Mouse (Mus musculus) liver, embryonic 14.5 days (tissue): Measurements from ENCODE around the gene Srgap1.

Experiments
- CTCF ChIP-seq: IDR thresholded peaks from 2 replicates; pipeline ENCODE4 v1.5.1; 2016; ENCODE audit warnings: antibody characterized with exemption, low read depth, control low read depth
- EP300 ChIP-seq: IDR thresholded peaks from 2 replicates; pipeline ENCODE4 v1.6.1; 2016; ENCODE audit warnings: antibody characterized with exemption, low read depth

DNA sequence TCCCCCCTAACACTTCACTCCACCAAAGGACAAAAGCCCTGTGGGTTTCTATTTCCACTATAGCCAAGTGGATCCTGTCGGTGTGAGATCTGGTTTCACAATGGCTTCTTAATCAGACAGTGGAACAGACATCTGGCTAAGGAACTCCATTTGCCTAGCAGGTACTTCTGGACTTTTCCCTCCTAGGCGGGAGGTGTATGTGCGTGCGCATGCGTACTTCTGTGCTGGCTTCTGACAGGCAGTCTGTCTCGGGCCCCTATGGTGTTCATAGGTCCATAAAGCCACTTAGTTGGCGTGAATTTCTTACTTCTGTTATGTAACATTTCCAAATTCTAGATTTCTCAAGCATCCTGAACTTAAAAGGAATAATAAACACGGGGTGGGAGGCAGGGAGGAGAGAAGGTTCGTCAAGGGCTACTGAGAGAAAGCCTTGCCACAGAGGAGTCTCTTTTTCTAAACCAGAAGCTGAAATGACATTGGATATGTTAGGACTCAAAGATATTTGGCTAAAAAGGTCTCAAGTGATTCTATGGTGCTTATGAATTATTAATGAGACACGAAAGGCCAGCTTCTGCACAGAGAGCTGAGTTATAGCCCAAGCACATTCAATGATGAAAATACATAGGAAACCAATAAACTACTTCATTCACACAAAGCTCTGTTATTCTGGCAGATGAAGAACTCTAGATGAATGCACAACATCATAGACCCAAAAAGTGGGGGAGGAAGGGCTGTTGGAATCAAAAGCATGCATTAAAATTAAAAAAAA, 187.1 kb downstream of the Srgap1 start:
- TF ChIP-seq EP300 (no peak), CTCF (no peak)
